Mouse (Mus musculus): ENCODE measurements around the gene Gas7.
A peak's percentile ranks its signal among the peaks of the same experiment; 100 is the strongest.

Gas7 gene

DNA sequence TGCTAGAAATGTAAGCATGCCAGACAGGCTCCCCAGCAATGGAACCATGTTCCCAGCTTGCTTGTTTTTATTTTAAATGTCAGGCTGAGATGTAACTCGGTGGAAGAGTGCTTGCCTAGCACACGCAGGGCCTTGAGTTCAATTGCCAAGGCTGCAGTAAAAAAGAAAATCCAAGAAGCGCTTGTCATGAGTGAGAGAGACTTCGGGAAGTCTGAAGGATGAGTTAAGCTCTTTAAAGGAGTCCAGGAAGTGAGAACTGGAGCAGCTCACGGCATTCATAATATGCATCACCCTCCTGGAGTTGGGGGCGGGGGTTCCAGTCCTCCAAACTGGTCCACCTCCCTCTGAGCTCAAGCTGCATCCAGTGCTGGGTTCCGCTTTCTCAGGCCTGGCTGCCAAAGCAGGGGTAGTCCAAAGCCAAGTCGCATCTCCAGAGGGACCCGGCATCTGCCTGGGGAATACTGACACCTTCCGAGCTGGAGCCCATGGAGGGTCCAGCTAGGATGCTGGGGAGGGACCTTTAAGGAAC, 34.5 kb downstream of the Gas7 start:
- DNase-seq (ENCODE audit: low spot score in 2 of 2), result no peak

DNA sequence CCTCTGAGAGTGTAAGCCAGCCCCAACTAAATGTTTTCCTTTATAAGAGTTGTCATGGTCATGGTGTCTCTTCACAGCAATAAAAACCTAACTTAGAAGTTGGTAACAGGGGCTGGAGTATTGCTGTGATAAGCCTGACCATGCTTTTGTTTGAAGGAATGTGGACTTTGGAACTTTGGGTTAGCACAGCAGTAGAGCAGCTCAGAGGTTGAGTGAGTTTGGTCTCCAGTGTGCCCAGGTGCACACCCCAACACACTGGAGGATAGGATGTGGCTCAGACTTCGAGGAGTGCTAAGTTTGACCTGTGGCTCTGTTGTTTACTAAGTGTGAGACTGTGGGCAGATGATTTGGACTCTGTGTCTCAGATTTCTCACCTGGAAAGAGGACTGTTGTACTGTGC, 41.6 kb downstream of the Gas7 start:
- DNase-seq (ENCODE audit: low spot score in 2 of 2), result no peak

DNA sequence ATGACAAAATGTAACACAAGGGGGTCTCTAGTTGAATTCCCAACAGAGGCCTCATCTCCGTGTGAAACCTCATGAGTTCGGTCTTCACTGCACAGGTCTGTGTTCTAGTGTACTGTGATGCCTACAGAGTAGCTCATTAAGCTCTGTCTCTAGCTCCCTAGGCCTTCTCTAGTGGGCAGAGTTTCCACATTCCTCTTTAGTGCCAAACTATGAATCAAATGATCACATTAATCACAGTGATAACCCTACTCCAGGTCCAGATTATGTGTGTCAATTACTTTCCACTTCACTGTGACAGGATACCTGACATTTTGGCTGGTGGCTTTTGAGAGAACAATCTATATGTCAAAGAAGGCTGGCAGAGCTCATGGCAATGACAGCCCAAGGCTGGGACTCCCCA, 44.9 kb downstream of the Gas7 start:
- no peak for DNase-seq (ENCODE audit: low spot score in 2 of 2)

DNA sequence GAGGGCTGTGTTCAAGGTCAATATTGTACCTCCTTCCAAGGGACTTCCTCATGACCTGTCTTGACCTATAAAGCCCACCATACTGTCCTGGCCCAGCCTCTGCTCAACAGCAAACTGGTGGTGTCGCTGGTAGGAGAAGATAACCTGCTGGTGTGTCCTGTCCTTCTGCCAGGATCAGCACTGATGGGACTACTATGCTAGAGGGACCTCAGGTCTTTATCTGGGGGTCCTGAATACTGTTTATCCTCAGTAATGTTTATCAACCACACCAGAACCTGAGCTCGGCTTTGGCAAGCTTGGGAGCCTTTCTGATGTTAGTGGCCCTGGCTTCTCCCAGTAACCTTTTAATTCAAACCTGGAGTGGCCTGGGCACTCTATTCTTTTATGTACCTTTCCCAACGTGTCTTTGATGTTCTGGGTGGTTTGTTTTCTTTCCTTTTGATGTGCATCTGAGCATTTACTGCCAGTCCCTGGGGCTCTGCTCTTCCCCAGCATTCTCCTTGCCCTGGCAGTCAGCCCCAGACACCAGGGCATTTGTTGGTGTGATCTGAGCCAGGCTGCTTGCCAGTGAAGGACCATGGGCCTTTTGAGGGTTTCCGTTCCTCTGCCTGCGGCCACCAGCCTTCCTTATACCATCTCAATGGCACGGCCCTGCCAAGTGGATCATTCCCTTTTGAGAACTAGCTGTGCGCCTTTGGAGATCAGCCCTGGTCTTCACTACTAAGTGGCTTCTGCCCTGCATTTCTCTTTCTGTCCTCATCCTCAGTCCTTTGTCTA, 46.4 kb downstream of the Gas7 start:
- DNase-seq (ENCODE audit: low spot score in 2 of 2), result no peak

DNA sequence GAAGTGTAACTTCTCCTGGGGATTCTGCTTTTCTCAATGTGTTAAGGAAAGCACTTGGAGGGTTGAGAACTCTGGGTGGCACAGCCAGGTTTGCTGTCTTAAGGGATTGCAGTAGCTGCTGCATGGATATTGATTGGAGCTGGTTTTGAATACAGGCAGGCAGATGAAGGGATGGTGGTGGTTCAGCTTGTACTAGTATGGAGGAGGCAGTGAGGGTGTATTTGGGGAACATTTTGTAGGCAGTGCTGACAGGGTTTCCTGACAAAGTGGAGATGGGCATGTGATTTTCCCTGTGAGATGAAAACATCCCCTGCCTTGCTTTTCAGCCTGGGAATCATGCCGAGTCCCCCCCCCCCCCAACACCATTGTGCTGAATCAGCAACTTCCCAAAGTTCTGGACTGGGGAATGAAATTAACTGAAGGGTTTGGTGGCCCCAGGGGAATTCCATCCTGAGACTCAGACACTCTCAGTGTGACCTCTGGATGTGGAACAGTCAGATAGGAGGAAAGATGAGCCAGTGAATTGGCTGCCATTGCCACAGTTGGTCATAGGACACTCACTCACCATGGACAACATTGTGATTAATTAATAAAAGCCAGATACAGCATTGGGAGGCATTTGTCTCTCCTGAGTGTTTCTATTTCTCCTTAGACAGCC, 54.1 kb downstream of the Gas7 start:
- DNase-seq (ENCODE audit: low spot score in 2 of 2), result no peak

DNA sequence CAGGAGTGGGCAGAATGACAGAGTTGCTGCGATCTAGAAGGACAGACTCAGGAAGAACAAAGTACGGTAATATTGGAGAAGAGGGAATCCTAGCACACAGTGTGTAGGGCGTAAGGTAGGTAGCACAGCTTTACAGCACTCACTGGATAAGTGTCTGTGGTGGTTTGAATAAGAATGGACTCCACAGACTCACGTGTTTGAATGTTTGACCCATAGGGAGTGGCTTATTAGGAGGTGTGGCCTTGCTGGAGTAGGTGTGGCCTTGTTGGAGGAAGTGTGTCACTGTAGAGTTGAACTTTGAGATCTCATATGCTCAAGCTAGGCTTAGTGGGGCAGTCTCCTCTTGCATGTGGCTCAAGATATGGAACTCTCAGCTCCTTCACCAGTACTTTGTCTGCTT, 55.6 kb downstream of the Gas7 start:
- no peak for DNase-seq (ENCODE audit: low spot score in 2 of 2)

DNA sequence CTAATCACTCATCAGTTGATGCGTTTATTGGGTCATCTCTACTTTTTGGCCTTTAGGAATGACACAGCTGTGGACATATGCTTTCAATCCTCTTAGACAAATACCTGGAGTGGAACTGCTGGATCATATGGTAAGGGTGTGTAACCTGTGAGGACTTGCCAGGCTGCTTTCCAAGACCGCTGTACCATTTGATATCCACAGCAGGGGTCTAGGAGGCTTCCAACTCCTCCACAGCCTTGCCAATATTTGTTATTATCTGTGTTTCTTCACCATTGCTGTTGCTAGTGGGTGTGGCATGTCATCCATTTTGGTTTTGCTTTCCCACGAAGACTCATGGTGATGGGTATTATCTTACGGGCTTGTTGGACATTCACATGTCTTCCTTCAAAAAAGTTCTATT, 57.8 kb downstream of the Gas7 start:
- no peak for DNase-seq (ENCODE audit: low spot score in 2 of 2)

DNA sequence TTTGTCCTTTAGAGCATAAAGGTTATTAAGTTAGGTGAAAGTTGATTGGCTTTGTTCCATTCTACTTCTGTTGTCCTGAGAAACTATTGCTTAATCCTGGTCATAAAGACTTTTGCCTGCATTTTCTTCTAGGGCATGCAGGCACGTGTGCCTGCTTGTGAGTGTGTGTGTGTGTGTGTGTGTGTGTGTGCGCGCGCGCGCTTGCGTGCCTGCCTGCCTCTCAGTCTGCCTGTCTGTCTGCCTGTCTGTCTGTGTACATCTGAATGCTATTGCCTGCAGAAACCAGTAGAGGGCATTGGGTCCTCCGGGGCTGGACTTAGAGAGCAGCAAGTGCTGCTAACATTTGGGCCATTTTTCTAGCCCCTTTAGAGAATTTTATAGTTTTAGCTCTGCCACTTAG, 59.2 kb downstream of the Gas7 start:
- DNase-seq (ENCODE audit: low spot score in 2 of 2), result no peak

DNA sequence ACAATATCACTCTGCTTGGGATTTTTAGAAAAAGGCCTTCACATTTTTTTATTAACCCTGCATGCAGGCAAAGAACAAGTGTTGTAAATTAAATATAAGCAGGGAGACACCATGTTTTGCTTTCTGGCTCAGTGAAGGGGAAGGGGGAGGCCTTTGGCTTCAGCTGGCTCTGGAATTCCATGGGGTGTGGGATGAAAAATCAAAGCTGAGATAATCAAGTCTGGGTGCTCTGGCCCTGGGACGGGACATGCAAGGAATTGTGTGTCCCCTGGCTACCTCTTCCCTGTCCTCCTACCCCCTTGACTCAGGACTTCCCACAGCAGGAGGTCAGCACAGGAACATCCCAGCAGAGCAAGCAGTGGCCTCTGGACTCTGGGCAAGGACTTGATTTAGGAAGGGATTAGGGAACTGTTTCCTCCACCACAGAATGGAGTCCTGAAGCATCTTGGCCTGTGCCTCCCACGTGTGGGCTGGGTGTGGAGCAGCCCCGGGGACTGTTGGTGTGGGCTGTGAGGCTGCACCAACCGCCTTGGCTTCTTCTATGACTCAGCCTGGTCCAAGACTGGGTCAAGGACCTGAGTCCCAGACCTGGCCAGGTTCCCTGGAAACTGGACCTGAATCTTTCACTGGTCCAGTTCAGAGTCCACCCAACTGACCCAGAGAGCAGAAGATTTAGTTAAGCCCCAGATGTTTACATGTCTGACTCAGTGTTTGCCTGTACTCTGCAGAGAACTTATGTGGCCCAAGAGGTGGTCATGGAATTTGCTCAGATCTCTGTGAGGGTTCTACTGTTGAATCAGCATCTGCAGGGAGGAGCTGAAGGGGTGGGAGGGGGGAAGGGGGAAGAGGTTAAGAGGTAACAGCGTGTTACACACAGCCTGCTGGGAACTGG, 60.0 kb downstream of the Gas7 start:
- DNase-seq (ENCODE audit: low spot score in 2 of 2), result no peak

DNA sequence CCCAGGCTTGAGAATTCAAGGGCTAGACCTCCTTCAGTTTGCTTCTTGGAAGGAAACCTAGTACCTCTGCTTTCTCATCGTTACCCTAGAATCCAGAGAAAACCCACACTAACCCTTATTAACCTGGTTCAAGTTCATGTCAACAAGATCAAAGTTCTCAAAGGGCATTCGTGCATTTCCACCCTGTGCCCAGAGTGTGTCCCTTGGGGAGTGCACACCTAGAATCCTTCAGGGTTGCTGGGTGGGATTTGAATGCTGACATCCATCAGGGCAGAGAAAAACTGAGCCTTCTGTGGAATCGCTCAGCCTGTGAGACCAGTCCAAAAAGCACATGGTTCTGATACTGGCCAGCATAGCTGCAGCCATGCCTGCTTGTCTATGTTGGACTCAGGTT, 60.7 kb downstream of the Gas7 start:
- DNase-seq (ENCODE audit: low spot score in 2 of 2), result no peak

DNA sequence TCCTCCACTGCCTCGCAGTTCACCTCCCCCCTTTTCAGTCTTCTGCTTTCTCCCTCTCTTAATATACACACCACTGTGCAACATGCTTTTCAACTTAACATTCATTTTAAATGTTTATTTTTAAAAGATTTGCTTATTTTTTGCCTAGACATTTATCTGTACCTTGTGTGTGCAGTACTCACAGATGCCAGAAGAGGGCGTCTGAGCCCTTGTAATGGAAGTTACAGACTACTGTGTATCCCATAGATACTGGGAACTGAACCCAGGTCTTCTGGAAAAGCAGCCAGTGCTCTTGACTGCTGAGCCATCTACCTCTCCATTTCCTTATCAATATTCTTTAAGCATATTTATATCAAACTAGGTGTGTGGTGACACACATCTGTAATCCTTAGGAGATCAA, 62.5 kb downstream of the Gas7 start:
- DNase-seq (ENCODE audit: low spot score in 2 of 2), result no peak

DNA sequence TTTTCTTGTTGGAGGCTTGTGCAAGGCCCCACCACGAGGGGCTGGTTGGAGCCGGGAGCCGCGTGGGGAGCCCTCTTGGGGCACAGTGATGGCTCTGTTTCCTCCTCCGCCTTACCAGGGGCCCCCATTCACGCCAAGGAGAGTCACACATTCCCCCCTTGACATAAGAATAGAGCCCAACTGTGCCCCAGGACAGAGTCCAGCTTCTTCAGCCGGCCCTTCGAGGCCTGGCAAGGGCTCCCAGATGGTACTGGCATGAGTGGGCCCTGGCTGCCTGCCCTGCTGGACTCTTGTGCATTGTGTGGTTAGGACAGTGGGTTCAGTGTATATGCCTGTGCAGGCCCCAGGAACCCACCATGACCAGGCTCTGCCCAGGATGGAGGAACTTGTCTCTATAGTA, 63.7 kb downstream of the Gas7 start:
- DNase-seq (ENCODE audit: low spot score in 2 of 2), result no peak

DNA sequence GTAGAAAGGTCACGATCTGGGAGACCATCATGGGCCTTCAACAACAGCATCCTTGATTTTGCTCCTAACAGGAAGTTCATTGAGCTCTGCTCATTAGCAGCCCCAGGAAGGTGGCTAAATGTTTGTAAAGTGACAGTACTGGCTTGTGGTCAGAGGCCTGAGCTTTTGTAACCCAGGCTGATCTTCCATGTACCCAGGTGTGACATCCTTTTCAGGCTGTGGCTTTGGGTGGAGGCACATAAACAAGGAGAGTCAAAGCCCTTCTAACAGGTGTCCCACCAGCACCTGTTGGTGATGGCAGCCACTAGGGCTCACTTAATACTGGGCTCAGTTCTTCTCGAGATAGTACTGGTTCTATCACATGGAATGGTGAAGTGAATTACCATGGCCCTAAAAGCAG, 67.4 kb downstream of the Gas7 start:
- no peak for DNase-seq (ENCODE audit: low spot score in 2 of 2)

DNA sequence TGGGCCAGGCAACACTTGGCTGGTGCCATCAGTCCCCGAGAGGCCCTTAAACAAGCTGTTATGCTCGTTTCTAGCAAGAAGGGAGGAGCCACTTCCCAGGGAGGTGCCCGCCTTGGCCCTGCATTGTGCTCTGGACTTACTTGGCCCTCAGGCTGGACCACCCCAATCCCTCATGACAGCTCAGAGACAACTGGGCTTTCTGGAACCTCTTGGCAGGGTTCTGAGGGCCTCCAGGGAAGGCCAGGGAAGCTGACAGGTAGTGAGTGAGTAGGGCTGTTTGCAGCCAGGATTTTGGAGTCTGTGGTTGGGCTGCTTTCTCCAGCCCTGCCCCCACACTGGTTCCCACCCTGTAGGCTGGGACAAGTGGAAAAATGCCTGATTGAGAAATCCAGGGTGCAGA, 68.6 kb downstream of the Gas7 start:
- DNase-seq (ENCODE audit: low spot score in 2 of 2), result no peak

DNA sequence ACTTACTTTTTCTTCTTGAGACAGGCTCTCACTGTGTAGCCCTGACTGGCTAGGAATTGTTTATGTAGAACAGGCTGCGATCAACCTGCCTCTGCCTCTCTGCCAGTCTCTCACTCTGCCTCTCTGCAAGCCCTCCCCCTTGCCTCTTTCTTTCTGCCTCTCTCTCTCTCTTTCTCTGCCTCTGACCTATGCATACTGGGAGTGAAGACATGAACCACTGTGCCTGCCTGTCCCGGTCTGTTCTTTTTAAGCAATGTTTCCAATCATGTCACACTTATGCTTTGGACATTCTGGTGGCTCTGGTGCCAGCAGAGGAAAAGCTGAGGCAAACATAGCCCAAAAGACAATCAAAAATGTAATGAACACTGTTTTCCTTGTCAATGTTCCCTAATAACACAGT, 69.5 kb downstream of the Gas7 start:
- no peak for DNase-seq (ENCODE audit: low spot score in 2 of 2)

DNA sequence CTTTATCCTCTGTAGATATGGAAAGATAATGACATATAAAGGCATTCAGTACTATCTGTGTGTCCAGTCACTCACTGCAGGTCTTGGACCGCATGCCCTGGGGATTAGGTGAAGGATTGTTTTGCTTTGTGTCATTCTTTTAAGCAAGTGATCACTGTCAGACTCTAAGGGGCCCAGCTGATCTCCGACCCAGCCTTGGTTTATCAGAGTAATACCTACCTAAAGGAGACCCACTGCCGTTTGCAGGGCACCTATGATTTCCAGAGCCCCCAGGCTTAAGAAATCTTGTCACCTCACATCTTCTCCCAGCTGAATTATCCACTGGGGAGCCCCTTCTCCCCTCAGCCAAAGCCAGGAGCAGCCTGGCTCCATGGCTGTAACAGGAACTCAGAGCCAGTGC, 70.6 kb downstream of the Gas7 start:
- no peak for DNase-seq (ENCODE audit: low spot score in 2 of 2)

DNA sequence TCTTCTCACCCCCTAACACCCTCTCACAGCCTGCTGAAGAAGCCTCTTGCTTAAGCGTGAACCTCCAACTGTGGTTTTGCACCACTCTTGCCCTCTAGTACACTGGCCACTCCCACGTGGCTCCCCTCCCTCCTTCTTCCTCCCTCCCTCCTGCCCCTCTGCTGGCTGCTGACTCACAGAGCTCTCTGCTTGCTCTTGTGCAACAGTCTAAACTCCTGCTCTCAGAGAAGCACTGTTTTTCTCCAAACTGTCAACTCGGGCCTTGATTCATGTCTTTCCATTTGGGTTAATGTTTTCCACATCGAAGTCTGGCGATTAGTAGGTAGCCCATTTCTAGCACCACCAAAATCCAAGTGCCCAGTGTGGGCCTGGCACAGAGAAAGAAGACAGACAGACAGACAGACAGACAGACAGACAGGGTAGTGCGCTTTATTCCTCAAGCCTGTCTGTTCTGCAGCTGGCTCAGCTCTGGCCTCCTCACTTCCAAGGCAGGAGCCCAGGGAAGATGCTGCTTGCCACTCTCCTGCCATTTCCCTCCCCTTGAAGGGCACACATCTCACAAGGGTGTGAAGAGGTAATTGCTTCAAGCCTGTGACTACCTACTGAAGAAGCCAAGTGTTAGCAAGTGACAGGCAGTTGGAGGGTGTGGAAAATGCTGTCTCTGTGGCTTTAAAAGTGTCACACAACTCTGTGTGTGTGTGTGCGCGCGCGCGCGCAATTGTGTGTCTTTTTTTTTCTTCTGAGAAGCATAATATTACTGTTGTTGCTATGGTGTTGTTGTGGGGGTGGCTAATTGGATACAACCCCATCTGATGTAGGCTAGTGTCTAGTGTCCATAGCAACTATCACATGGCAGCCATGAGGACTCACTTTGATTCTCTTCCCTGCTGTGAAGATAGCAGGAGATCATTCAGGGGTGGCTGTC, 71.6 kb downstream of the Gas7 start:
- peak in 1 of 2 experiments; percentile 46 for DNase-seq (ENCODE audit: low spot score in 2 of 2)

DNA sequence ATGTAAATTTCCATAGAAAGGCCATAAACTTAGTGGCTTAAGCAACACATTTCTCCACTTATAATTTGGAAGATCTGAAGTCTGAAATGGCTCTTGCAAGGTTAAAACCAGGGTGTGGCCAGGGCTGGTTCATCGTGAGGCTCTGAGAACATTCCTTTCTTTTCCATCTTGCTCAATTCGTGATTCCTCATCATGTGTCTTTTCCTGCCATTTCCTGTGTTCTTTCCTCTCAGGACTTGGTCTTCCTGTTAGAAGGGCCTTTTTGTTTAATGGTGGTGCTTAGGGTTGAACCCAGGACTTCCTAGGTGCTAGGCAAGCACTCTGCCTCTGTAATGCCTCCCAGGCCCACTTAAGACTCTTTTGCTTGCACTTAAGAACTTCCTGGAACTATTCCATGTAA, 76.0 kb downstream of the Gas7 start:
- no peak for DNase-seq (ENCODE audit: low spot score in 2 of 2)

DNA sequence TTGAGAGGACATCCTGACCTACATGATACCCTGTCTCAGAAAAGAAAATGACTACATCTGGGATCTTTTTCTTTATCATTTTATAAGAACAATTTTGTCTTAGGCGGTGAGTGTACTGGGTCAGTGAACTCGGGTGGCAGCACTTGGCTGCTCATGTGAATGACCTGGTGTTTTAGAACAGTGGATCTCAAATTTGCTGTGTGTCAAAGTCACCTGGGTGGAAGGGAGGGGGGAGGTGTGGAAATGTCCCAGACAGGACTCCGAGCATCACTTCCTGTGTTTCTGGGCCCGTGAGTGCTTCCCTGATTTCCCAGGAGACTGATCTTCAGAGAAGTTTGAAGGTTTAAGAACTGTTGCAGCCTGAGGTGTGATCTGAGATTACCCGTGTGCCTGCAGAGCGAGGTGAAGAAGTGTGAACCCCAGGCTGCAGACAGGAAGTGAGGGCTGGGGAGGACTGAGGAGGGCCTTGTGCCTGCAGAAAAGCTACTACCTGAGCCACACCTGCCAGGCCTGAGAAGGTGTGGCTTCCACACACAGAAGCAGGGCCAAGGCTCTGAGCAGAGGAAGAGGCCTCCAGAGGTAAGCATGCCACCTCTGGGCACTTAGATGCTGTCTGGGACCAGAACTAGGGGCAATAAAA, 76.8 kb downstream of the Gas7 start:
- DNase-seq (ENCODE audit: low spot score in 2 of 2), result no peak

DNA sequence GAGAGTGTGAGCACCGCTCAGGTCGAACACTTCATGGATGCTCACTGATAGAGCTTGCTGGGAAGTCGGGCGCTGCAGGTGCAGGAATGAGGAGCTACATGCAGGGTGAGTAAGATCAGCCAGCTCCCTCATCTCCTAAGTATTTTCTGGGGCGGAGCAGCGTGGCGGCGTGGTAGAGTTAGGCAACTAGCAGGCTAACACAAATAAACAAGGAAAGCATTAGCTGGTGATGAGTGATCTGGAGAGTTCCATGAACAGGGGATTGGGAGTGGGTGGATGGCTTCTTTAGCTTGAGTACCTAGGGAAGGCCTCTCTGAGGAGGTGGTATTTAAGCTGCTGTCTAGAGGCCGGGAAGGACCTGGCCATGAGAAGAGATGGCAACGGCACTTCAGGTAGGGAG, 77.5 kb downstream of the Gas7 start:
- DNase-seq (ENCODE audit: low spot score in 2 of 2), result no peak

DNA sequence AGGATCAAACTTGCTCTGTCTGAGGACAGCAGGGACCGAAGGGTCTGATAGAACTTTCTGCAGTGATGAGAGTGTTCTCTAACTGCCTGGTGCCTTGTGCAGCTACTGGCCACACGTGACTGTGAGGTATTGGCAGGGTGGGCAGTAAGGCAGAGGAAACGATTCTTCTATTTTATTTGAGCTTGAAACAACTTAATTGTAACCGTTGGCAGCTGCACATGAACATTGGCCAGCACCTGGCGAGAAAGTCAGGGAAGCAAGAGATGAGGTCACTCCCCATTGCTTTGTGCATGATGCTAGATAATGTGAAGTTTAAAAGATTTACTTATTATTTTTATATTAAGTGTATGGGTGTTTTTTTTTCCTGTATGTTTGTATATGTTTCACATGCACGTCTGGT, 77.9 kb downstream of the Gas7 start:
- DNase-seq (ENCODE audit: low spot score in 2 of 2), result no peak

Data from spleen, postnatal 10 days (tissue).